In the genomic region with DNA sequence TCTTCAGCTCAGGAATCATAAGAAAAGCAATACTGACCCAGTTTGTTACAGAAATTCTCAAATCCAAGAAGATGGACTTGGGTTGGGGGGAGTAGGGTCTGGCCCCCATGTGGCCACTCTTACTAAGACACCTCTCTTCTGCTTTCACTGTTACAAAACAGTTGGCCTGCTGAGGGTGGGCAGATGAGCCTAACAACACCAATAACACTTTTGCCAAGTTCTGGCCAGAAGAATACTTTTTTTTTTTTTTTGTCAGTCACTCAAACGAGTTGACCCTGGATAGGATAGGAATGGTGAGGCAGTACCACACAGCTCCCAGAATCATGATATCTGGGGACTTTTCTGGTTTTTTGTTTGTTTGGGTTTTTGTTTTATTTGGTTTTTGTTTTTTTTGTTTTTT, we compare ENCODE assay signal across 32 mouse cellular contexts. TPM values are rescaled to one million over a fixed set of nuclear protein-coding genes. Genes with fewer than 3 reads are reported as not detected.
"Had no signal": no experiment of that assay in that cellular context is flagged by ENCODE, and none has a peak within 500 bp of the region (broad histone marks: within the 10 kb centered on the region; RNA-seq: fewer than 3 reads in every experiment).

No protein-coding gene starts in this region.

- DNase-seq: left cerebral cortex, postnatal 4 days; liver; liver, embryonic 13.5 days; liver, postnatal 0 days; lung, adult 18-20 months; lung, adult 2 months; lung, embryonic 14.5 days; lung, postnatal 10 days; lung, postnatal 14 days; lung, postnatal 36 days; lung, postnatal 4 days; midbrain, embryonic 14.5 days had no signal

- H3K36me3 ChIP-seq: limb, embryonic 10.5 days; limb, embryonic 12.5 days; limb, embryonic 13.5 days; limb, embryonic 15.5 days; liver, embryonic 12.5 days; liver, embryonic 13.5 days; liver, embryonic 15.5 days; lung, embryonic 15.5 days; midbrain, embryonic 10.5 days; midbrain, embryonic 12.5 days; midbrain, embryonic 13.5 days; midbrain, embryonic 15.5 days; neural tube, embryonic 12.5 days had no signal

- H3K27ac ChIP-seq: limb, embryonic 10.5 days; limb, embryonic 12.5 days; limb, embryonic 13.5 days; limb, embryonic 15.5 days; liver, embryonic 12.5 days; liver, embryonic 14.5 days; lung, embryonic 15.5 days; macrophage; midbrain, embryonic 10.5 days; midbrain, embryonic 12.5 days; midbrain, embryonic 13.5 days; midbrain, embryonic 15.5 days; neural tube, embryonic 12.5 days had no signal

- H3K9ac ChIP-seq: limb, embryonic 12.5 days; limb, embryonic 13.5 days; limb, embryonic 15.5 days; liver, embryonic 12.5 days; liver, embryonic 13.5 days; liver, embryonic 14.5 days; liver, embryonic 15.5 days; liver, postnatal 0 days; lung, embryonic 14.5 days; lung, embryonic 15.5 days; midbrain, embryonic 12.5 days; midbrain, embryonic 13.5 days; midbrain, embryonic 15.5 days; neural tube, embryonic 12.5 days had no signal

- H3K4me2 ChIP-seq: limb, embryonic 12.5 days; limb, embryonic 13.5 days; limb, embryonic 15.5 days; liver, embryonic 11.5 days; liver, embryonic 12.5 days; liver, embryonic 13.5 days; liver, embryonic 15.5 days; lung, embryonic 14.5 days; lung, embryonic 15.5 days; midbrain, embryonic 11.5 days; midbrain, embryonic 12.5 days; midbrain, embryonic 13.5 days; midbrain, embryonic 15.5 days; neural tube, embryonic 12.5 days had no signal

- ATAC-seq: liver, embryonic 12.5 days; liver, postnatal 0 days; lung, postnatal 0 days; midbrain, embryonic 13.5 days; midbrain, embryonic 15.5 days; midbrain, embryonic 16.5 days had no signal

- H3K4me3 ChIP-seq: limb, embryonic 10.5 days; limb, embryonic 12.5 days; limb, embryonic 13.5 days; limb, embryonic 15.5 days; liver, embryonic 12.5 days; liver, embryonic 13.5 days; liver, embryonic 15.5 days; lung, embryonic 15.5 days; megakaryocyte, embryonic 14.5 days; midbrain, embryonic 10.5 days; midbrain, embryonic 12.5 days; midbrain, embryonic 13.5 days; midbrain, embryonic 15.5 days; myocyte; neural tube, embryonic 12.5 days had no signal

- H3K9me3 ChIP-seq: limb, embryonic 10.5 days; limb, embryonic 12.5 days; limb, embryonic 13.5 days; limb, embryonic 15.5 days; liver, embryonic 12.5 days; liver, embryonic 13.5 days; liver, embryonic 15.5 days; lung, embryonic 15.5 days; megakaryocyte, embryonic 14.5 days; midbrain, embryonic 10.5 days; midbrain, embryonic 12.5 days; midbrain, embryonic 13.5 days; midbrain, embryonic 15.5 days; neural tube, embryonic 12.5 days had no signal

RNA-seq across cellular contexts. Expression of a gene that starts 42.8 kb away (rescaled TPM):
- polyA plus RNA-seq: macrophage; midbrain, embryonic 14.5 days; myocyte had no signal
